Mouse (Mus musculus): Measurements from ENCODE around the gene Pmm2. TPM values are rescaled to one million over a fixed set of nuclear protein-coding genes. Genes with fewer than 3 reads are reported as not detected.

The Pmm2 gene
- total RNA-seq, 2 experiments from 2014 or later, result 14.9 to 24.0 TPM

- no peak for TF ChIP-seq CTCF (IDR thresholded peaks at IDR 0.05)
- H3K27ac ChIP-seq, result no peak overlapping the region
- DNase-seq, result no peak
- intact Hi-C loops (cut with DNase I), result no loop called here
- H3K4me3 ChIP-seq, result no peak overlapping the region
Measured at GRCm38 (mm10) chr16:8630419-8630818, 7.1 kb upstream of the Pmm2 start.

- TF ChIP-seq CTCF (IDR thresholded peaks at IDR 0.05), result no peak
- intact Hi-C loops (cut with DNase I), result no loop called here
- no peak overlapping the region for H3K4me3 ChIP-seq
- no peak for DNase-seq
- H3K27ac ChIP-seq, result no peak overlapping the region
Measured at GRCm38 (mm10) chr16:8631428-8631827, 6.0 kb upstream of the Pmm2 start.

- DNase-seq, result no peak
- no peak for TF ChIP-seq CTCF (IDR thresholded peaks at IDR 0.05)
- intact Hi-C loops (cut with DNase I), result no loop called here
- H3K27ac ChIP-seq, result peak overlapping the region; percentile 91
- peak overlapping the region; percentile 79 for H3K4me3 ChIP-seq
Measured at GRCm38 (mm10) chr16:8636867-8637216, 632 bp upstream of the Pmm2 start.

- no peak for TF ChIP-seq CTCF (IDR thresholded peaks at IDR 0.05)
- intact Hi-C loops (cut with DNase I), result no loop called here
Measured at GRCm38 (mm10) chr16:8638131-8638530, 657 bp downstream of the Pmm2 start.

GRCm38 (mm10) chr16:8639466-8640191, 2.2 kb downstream of the Pmm2 start:
- DNase-seq, result no peak
- intact Hi-C loops (cut with DNase I), result loop anchor here (10.0 kb wide), 1 partner anchor 225 kb away; no protein-coding TSS in a partner anchor
- no peak for TF ChIP-seq CTCF (IDR thresholded peaks at IDR 0.05)
- Histone ChIP-seq H3K27ac (no peak overlapping the region), H3K4me3 (no peak overlapping the region)

More at GRCm38 (mm10) chr16:8638131-8638530, 657 bp downstream of the Pmm2 start:
- peak overlapping the region; percentile 79 for H3K4me3 ChIP-seq
- no peak for DNase-seq
- peak overlapping the region; percentile 91 for H3K27ac ChIP-seq

- Histone ChIP-seq H3K4me3 (no peak overlapping the region), H3K27ac (peak overlapping the region; percentile 28; the same call in 1 of the 2 replicates)
- DNase-seq, result peak; percentile 63
- TF ChIP-seq CTCF (IDR thresholded peaks at IDR 0.05), result peak; percentile 93
- intact Hi-C loops (cut with DNase I), result loop anchor here (2.0 to 10.0 kb wide), 2 partner anchors 31 to 229 kb away; no protein-coding TSS in a partner anchor
Measured at GRCm38 (mm10) chr16:8643855-8644254, 6.4 kb downstream of the Pmm2 start.

GRCm38 (mm10) chr16:8645546-8645945, 8.1 kb downstream of the Pmm2 start:
- H3K4me3 ChIP-seq, result no peak overlapping the region
- no peak for DNase-seq
- H3K27ac ChIP-seq, result no peak overlapping the region
- no peak for TF ChIP-seq CTCF (IDR thresholded peaks at IDR 0.05)
- intact Hi-C loops (cut with DNase I), result loop anchor here (10.0 kb wide), 1 partner anchor 231 kb away; no protein-coding TSS in a partner anchor

GRCm38 (mm10) chr16:8650007-8650406, 12.5 kb downstream of the Pmm2 start:
- no peak overlapping the region for H3K27ac ChIP-seq
- no peak for TF ChIP-seq CTCF (IDR thresholded peaks at IDR 0.05)
- no peak overlapping the region for H3K4me3 ChIP-seq
- intact Hi-C loops (cut with DNase I), result no loop called here
- no peak for DNase-seq

- no peak overlapping the region for H3K4me3 ChIP-seq
- H3K27ac ChIP-seq, result no peak overlapping the region
- no peak for DNase-seq
- intact Hi-C loops (cut with DNase I), result no loop called here
- no peak for TF ChIP-seq CTCF (IDR thresholded peaks at IDR 0.05)
Measured at GRCm38 (mm10) chr16:8655108-8655507, 17.6 kb downstream of the Pmm2 start.

GRCm38 (mm10) chr16:8655599-8655998, 18.1 kb downstream of the Pmm2 start:
- DNase-seq, result no peak
- H3K4me3 ChIP-seq, result no peak overlapping the region
- no peak overlapping the region for H3K27ac ChIP-seq
- intact Hi-C loops (cut with DNase I), result no loop called here
- no peak for TF ChIP-seq CTCF (IDR thresholded peaks at IDR 0.05)

- no peak for DNase-seq
- intact Hi-C loops (cut with DNase I), result no loop called here
- Histone ChIP-seq H3K27ac (no peak overlapping the region), H3K4me3 (no peak overlapping the region)
- TF ChIP-seq CTCF (IDR thresholded peaks at IDR 0.05), result no peak
Measured at GRCm38 (mm10) chr16:8656256-8656655, 18.8 kb downstream of the Pmm2 start.

GRCm38 (mm10) chr16:8658349-8658748, 20.9 kb downstream of the Pmm2 start:
- Histone ChIP-seq H3K4me3 (no peak overlapping the region), H3K27ac (no peak overlapping the region)
- intact Hi-C loops (cut with DNase I), result no loop called here
- no peak for DNase-seq
- TF ChIP-seq CTCF (IDR thresholded peaks at IDR 0.05), result no peak

GRCm38 (mm10) chr16:8658764-8659163, 21.3 kb downstream of the Pmm2 start:
- TF ChIP-seq CTCF (IDR thresholded peaks at IDR 0.05), result no peak
- Histone ChIP-seq H3K27ac (no peak overlapping the region), H3K4me3 (no peak overlapping the region)
- intact Hi-C loops (cut with DNase I), result no loop called here
- no peak for DNase-seq

GRCm38 (mm10) chr16:8663022-8663421, 25.5 kb downstream of the Pmm2 start:
- Histone ChIP-seq H3K4me3 (no peak overlapping the region), H3K27ac (no peak overlapping the region)
- DNase-seq, result no peak
- intact Hi-C loops (cut with DNase I), result no loop called here
- no peak for TF ChIP-seq CTCF (IDR thresholded peaks at IDR 0.05)
